Comparison of ENCODE assay signal across 16 mouse cellular contexts in the genomic region with DNA sequence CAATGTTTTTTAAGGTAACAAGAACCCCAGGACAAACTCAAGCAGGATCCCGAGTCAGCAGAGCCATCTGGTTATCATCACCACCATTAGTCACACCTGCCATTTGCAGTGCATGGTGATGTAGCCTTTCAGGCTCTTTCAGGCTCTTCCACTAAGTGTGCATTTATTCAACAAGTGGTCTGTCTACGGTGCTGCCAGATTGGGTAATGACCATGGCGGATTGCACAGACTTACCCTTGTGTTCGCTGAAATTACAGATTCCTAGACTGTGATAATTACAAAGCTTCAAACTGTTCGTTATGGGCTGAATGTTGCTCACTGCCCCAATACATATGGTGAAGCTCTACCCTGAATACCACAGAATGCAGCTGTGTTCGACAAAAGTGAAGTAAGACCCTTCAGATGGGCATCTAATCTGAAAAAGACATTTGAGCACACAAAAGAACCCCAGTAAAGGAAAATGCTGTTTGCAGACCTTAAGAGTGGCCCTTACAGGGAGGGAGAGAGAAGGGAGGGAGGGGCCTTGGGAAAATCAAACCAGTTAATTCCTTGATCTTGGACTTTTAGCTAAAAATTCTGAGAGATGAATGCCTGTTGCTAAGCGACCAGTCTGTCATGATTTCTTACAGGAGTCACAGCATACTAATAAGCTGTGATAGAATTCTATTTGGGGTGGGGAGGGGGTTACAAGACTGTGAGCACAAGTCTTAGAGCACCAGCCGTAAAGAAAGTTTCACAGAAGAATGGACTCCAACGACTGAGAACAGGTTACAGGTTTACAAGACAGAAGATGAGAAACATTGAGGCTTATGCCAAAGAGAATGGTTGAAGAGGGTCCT.
A peak's percentile ranks its signal among the peaks of the same experiment; 100 is the strongest.
DNase-seq lines count a peak whose midpoint lies in the region; ATAC-seq lines count a peak whose summit lies in the region.
"Had no signal": no experiment of that assay in that cellular context is flagged by ENCODE, and none has a peak within 500 bp of the region (broad histone marks: within the 10 kb centered on the region; RNA-seq: fewer than 3 reads in every experiment).

No protein-coding gene starts in this region.

- no peaks in the 10 kb centered on the region for H3K4me1 ChIP-seq in neural tube, embryonic 15.5 days
- 0 out of 2 replicates have a peak, but pooled peaks cover 5% of the 10 kb centered on the region for H3K4me1 ChIP-seq in forebrain, embryonic 15.5 days
- H3K4me1 ChIP-seq: limb, embryonic 13.5 days had no signal

- H3K9me3 ChIP-seq in neural tube, embryonic 15.5 days (replicated peaks): no peaks in the 10 kb centered on the region
- no peaks in the 10 kb centered on the region for H3K9me3 ChIP-seq in forebrain, embryonic 15.5 days
- H3K9me3 ChIP-seq: limb, embryonic 13.5 days had no signal

- no peak overlapping the region for H3K4me3 ChIP-seq in neural tube, embryonic 15.5 days (replicated peaks)
- H3K4me3 ChIP-seq in forebrain, embryonic 15.5 days: no peak overlapping the region
- H3K4me3 ChIP-seq: limb, embryonic 13.5 days had no signal

- H3K36me3 ChIP-seq in neural tube, embryonic 15.5 days: no peaks in the 10 kb centered on the region
- no peaks in the 10 kb centered on the region for H3K36me3 ChIP-seq in forebrain, embryonic 15.5 days
- H3K36me3 ChIP-seq: limb, embryonic 13.5 days had no signal

- H3K27ac ChIP-seq in neural tube, embryonic 15.5 days (replicated peaks): no peak overlapping the region
- H3K27ac ChIP-seq in forebrain, embryonic 15.5 days (replicated peaks): no peak overlapping the region
- H3K27ac ChIP-seq: limb, embryonic 13.5 days had no signal

- no peaks in the 10 kb centered on the region for H3K27me3 ChIP-seq in neural tube, embryonic 15.5 days (replicated peaks)
- no peaks in the 10 kb centered on the region for H3K27me3 ChIP-seq in forebrain, embryonic 15.5 days
- H3K27me3 ChIP-seq: limb, embryonic 13.5 days had no signal

- 43% methylated on average over 9 of the region's 9 CpGs for WGBS in neural tube, embryonic 15.5 days
- 30% methylated on average over 9 of the region's 9 CpGs for WGBS in forebrain, embryonic 15.5 days

- no peak overlapping the region for H3K4me2 ChIP-seq in neural tube, embryonic 15.5 days
- H3K4me2 ChIP-seq in forebrain, embryonic 15.5 days (replicated peaks): no peak overlapping the region
- H3K4me2 ChIP-seq: limb, embryonic 13.5 days; lung, embryonic 14.5 days had no signal

- ATAC-seq in neural tube, embryonic 15.5 days (ENCODE audit: low FRiP score): no peak
- peak; percentile 63 for ATAC-seq in forebrain, embryonic 15.5 days (replicated peaks)
- ATAC-seq in monocyte, adult 5-6 weeks (replicated peaks; ENCODE audit: insufficient number of reproducible peaks, low FRiP score, low TSS enrichment, poor library complexity, severe bottlenecking): no peak

- DNase-seq in neural tube, embryonic 10.5 days (ENCODE audit: extremely low spot score, low spot score): peak; percentile 33
- peak; percentile 58 for DNase-seq in mesoderm, embryonic 11.5 days (ENCODE audit: low read depth, low spot score)
- DNase-seq in gastrocnemius, postnatal 10 days: no peak
- DNase-seq in adrenal gland, adult 2 months: no peak
- no peak for DNase-seq in cerebellum, adult 9-11 months
- DNase-seq: B cell, adult 2 months; cerebellum, adult 9-10 months; heart, postnatal 14 days; kidney, adult 9 months; layer of hippocampus, adult 9-11 months; lung, embryonic 14.5 days; spleen, adult 18-20 months had no signal

- H3K9ac ChIP-seq in neural tube, embryonic 15.5 days (replicated peaks): no peak overlapping the region
- H3K9ac ChIP-seq in forebrain, embryonic 15.5 days (replicated peaks): no peak overlapping the region
- H3K9ac ChIP-seq: limb, embryonic 13.5 days; lung, embryonic 14.5 days had no signal

Comparison
In these comparisons a context has a peak if more than half of its experiments do, and no peak if none do; other contexts are left out.
1. DNase-seq: peak in neural tube, embryonic 10.5 days (single experiment) and mesoderm, embryonic 11.5 days (single experiment); none in gastrocnemius, postnatal 10 days (single experiment), adrenal gland, adult 2 months (single experiment) and cerebellum, adult 9-11 months (single experiment).